Mouse (Mus musculus) urinary bladder, postnatal 4 days (tissue): ENCODE measurements around the gene Zfp335.
A peak's percentile ranks its signal among the peaks of the same experiment; 100 is the strongest.
"Not testable (repeated sequence)": the region's sequence is repeated elsewhere in the genome, so short reads cannot be mapped to it uniquely, and the experiment has no call there.

Experiments
- DNase-seq, 2 experiments: peaks; one replicate each; pipeline ENCODE4 v3.0.0; 2021 to 2022; ENCODE audit warnings: low spot score in 2 of 2

Gene Zfp335

DNA sequence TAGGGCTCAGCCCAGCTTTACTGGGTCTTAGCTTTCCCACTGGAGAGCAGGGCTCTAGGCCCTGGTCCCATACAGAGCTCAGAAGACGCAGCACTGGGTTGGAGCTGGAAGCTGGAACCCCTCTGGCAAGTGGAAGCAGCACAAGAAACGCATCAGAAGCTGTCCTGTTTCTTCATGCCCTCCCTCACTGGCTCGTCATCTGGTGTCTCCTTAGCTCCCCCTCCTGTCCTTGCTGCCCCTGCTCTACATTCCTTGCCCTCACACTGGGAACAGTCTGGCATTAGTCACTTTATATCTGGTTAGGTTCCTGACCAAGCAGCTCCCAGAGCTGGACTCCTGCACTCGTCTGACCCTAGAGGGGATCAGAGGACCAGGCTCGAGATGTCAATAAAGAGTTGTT lies 17.5 kb downstream of the Zfp335 start:
- DNase-seq = no peak

- no peak for DNase-seq
Measured at GRCm38 (mm10) chr2:164892696-164893216, 18.8 kb downstream of the Zfp335 start.

- no peak for DNase-seq
Measured at GRCm38 (mm10) chr2:164891908-164892695, 19.5 kb downstream of the Zfp335 start.

- no peak for DNase-seq
Measured at GRCm38 (mm10) chr2:164891056-164891834, 20.3 kb downstream of the Zfp335 start.

GRCm38 (mm10) chr2:164890411-164891049 lies 21.0 kb downstream of the Zfp335 start:
- no peak for DNase-seq

- no peak for DNase-seq
Measured at GRCm38 (mm10) chr2:164889960-164890359, 21.6 kb downstream of the Zfp335 start.

GRCm38 (mm10) chr2:164888996-164889395 lies 22.6 kb downstream of the Zfp335 start:
- no peak for DNase-seq

- DNase-seq = no peak
Measured at GRCm38 (mm10) chr2:164886617-164887016, 24.9 kb downstream of the Zfp335 start.

- peak; percentile 66 to 88 for DNase-seq
Measured at GRCm38 (mm10) chr2:164885788-164886187, 25.8 kb downstream of the Zfp335 start.

- DNase-seq = no peak
Measured at GRCm38 (mm10) chr2:164882619-164883018, 28.9 kb downstream of the Zfp335 start.

DNA sequence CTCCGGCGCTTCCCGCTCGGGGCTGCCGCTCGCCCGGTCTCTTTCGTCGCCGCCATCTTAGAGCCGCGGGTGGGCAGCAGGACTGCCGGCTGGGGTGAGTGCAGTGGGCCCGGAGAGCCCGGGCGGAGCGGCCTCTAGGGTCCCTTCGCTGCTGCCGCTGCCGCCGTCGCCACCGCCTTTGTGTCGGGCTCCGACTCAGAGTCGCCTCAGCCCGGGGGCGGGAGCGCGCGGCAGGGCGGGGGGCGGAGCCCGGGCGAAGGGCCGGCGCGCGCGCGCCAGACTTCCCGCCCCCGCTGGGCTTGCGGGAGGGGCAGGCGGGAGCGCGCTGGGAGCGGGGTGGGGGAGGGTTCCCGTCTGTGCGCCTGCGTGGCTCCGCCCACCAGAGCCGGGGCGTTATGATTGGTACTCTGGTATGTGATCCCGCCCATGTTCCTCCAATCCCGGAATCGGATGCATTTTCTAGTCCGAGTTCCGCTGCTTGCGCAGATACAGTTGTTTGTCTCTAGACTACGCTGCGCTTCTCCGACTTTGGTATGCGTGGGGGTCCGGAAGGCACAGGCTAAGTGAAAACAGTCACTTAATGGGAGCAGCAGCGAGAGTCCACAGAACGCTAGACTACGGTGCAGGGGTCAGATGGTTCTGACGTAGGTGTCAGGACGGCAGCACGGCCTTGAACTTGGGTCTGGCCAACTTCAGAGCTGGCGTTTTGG lies 31.8 kb downstream of the Zfp335 start:
- peak; percentile 92 to 94 for DNase-seq

GRCm38 (mm10) chr2:164879228-164879567 lies 32.4 kb downstream of the Zfp335 start, which contains the start of gene Pcif1:
Gene Pcif1 (plus strand): TSS chr2:164879304.
- DNase-seq = peak; percentile 90 to 94

GRCm38 (mm10) chr2:164878509-164879227 lies 32.9 kb downstream of the Zfp335 start:
- DNase-seq = no peak

DNA sequence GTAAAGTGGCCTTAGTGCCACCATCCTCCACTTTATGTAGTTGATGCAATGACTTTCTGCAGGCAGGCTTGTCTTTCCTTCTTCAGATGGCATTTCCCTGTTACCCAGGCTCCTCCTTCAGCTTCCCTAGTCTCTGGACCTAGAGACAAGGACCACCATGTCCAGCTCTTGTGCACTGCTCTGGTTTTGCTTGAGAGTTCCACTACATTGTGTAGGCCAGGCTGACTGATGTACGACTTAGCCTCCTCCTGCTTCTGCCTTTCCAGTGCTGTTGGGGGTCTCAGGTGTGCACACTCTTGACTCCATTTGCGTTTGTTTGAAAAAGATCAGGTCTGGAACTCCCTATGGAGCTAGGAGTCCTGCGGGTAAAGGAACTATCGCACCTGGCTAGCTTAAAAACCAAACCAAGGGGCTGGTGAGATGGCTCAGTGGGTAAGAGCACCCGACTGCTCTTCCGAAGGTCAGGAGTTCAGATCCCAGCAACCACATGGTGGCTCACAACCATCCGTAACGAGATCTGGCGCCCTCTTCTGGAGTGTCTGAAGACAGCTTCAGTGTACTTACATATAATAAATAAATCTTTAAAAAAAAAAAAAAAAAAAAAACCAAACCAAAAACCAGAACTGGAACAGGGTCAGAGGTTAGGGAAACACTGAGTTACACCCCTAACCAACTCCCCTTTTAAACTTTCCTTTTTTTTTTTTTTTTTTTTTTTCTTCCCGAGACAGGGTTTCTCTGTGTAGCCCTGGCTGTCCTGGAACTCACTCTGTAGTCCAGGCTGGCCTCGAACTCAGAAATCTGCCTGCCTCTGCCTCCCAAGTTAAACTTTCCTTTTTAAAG lies 34.0 kb downstream of the Zfp335 start:
- DNase-seq = not testable (repeated sequence)

GRCm38 (mm10) chr2:164875648-164876047 lies 35.9 kb downstream of the Zfp335 start:
- DNase-seq = not testable (repeated sequence)

DNA sequence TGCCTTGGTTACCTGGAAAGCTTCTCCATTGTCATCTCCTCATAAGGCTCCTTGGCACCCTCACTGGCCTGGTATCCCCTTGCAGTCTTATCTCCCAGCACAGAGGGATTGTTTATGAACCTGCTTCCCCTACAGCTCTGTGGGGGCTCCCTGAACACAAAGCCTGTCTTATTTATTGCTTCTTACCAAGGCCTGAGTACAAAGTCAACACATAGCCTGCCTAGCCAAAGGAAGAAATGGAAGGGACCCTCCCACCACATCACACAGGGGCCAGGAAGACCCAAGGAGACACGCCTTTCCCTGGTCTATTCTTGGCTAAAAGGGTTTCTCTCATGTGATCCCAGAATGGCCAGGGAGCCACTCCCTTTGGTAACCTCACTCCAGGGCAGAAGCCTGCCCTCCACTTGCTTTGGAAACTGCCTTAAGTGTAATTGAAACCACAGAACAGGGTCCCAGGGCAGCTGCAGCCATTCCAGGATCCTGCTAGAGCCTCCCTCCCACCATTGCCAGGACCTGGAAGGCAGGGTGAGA lies 37.3 kb downstream of the Zfp335 start:
- DNase-seq = no peak

DNA sequence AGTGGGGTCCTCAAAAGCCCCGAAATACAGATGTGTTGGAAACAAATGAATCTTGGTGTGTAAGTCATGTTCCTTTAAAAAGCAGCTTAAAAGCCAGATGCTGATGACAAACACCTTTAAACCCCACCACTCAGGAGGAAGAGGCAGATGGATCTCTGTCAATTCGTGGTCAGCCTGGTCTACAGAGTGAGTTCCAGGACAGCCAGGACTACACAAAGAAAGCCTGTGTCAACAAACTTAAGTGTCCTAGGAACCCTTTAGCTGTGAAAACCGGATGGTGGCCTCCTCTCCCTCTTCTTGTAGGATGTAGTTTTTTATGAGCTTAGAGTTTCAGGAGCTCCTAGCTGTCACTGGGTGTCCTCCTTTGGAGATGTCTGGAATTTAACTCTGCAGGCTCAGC lies 37.9 kb downstream of the Zfp335 start:
- DNase-seq = no peak

- DNase-seq = no peak
Measured at GRCm38 (mm10) chr2:164871602-164872303, 39.8 kb downstream of the Zfp335 start.

GRCm38 (mm10) chr2:164868491-164868890 lies 43.1 kb downstream of the Zfp335 start:
- DNase-seq = no peak
